Mouse (Mus musculus) ES-Bruce4 (cell line): ENCODE data around the gene Zmat5.

Experiments used
- CTCF ChIP-seq: IDR thresholded peaks from one replicate; pipeline ENCODE4 v1.8.1; 2011; ENCODE audit warnings: low read depth, low read length
- POLR2A ChIP-seq: IDR thresholded peaks from one replicate; pipeline ENCODE4 v1.8.1; 2011; ENCODE audit warnings: low read length; ENCODE audit not compliant: insufficient read depth

GRCm38 (mm10) chr11:4746733-4747132 lies 42.3 kb downstream of the Zmat5 start, which contains the start of gene Cabp7:
- TF ChIP-seq POLR2A (no peak), CTCF (no peak)
